ENCODE assay signal across 22 mouse cellular contexts in the genomic region with DNA sequence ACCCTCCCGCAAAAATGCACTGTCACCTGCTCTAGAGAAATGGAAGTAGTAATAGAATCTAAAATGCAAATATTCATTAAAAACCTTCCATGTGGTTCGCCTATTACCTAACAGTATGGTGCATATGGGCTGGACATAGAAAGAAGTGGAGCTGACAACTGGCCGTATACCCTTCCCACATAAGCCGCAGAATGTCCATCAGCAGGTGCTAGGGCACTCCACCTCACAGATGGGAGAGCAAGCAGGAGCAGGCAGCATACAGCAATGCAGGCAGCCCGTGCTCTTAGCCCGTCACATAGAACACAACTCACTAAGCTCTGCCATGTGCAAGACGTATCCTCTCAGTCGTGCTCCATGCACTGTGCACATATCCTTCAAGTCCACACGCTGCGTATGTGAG. TPM values are rescaled to one million over a fixed set of nuclear protein-coding genes. Genes with fewer than 3 reads are reported as not detected.
A peak's percentile ranks its signal among the peaks of the same experiment; 100 is the strongest.
DNase-seq lines count a peak whose midpoint lies in the region; ATAC-seq and TF ChIP-seq lines count a peak whose summit lies in the region.
"Had no signal": no experiment of that assay in that cellular context is flagged by ENCODE, and none has a peak within 500 bp of the region (broad histone marks: within the 10 kb centered on the region; RNA-seq: fewer than 3 reads in every experiment).

No protein-coding gene starts in this region.

- no peak overlapping the region for H3K4me2 ChIP-seq in liver, embryonic 13.5 days
- H3K4me2 ChIP-seq in liver, embryonic 11.5 days = no peak overlapping the region
- peak overlapping the region; percentile 3 for H3K4me2 ChIP-seq in myocyte (ENCODE audit: low read depth)

- TF ChIP-seq POLR2A in myocyte (IDR thresholded peaks at IDR 0.05; ENCODE audit: insufficient read length, low read depth) = no peak

- no peak for DNase-seq in layer of hippocampus, adult 2 months (ENCODE audit: low spot score in 2 of 2)
- no peak for DNase-seq in layer of hippocampus, postnatal 36 days
- no peak for DNase-seq in liver, embryonic 13.5 days
- no peak for DNase-seq in liver, embryonic 11.5 days (ENCODE audit: low spot score)
- DNase-seq in c-Kit-positive CD71-positive TER-119-positive erythroid progenitor cells, embryonic 14.5 days (ENCODE audit: low spot score) = no peak
- DNase-seq: adrenal gland, adult 2 months; adrenal gland, adult 8-10 months; adrenal gland, postnatal 10 days; adrenal gland, postnatal 14 days; adrenal gland, postnatal 25 days; adrenal gland, postnatal 36 days; B cell, adult 2 months; cerebellum, adult 11 months; cerebellum, adult 11-12 months; cerebellum, adult 18-20 months had no signal

- H3K9ac ChIP-seq in liver, embryonic 13.5 days = no peak overlapping the region
- H3K9ac ChIP-seq in liver, embryonic 11.5 days (ENCODE audit: low read depth, low read length) = no peak overlapping the region

- H3K79me2 ChIP-seq in myocyte (ENCODE audit: control insufficient read depth, insufficient read depth) = no peaks in the 10 kb centered on the region

- H3K4me1 ChIP-seq in liver, embryonic 13.5 days (replicated peaks) = peaks cover 16% of the 10 kb centered on the region
- H3K4me1 ChIP-seq in liver, embryonic 11.5 days (replicated peaks; ENCODE audit: control insufficient read depth, insufficient read depth, low read length) = peaks cover 3% of the 10 kb centered on the region; the same call in 1 of the 2 replicates
- H3K4me1 ChIP-seq in megakaryocyte, embryonic 14.5 days = peaks cover 42% of the 10 kb centered on the region

- WGBS in liver, embryonic 13.5 days (ENCODE audit: insufficient replicate concordance) = 83% methylated on average over 10 of the region's 10 CpGs
- WGBS in liver, embryonic 11.5 days = 83% methylated on average over 10 of the region's 10 CpGs

- 0 out of 2 replicates have a peak, but pooled peaks have one; percentile 27 for ATAC-seq in liver, embryonic 13.5 days (ENCODE audit: low read depth)
- ATAC-seq in liver, embryonic 11.5 days (replicated peaks; ENCODE audit: low FRiP score) = no peak
- ATAC-seq in megakaryocyte, adult 5-6 weeks (ENCODE audit: poor library complexity, severe bottlenecking) = no peak
- ATAC-seq: activated CD4-positive, CD25-positive, alpha-beta regulatory T cell, adult 4 months; CD4-positive, CD25-positive, alpha-beta regulatory T cell, adult 4 months; Patski had no signal

- TF ChIP-seq CTCF in layer of hippocampus, adult 2 months (conservative IDR thresholded peaks at IDR 0.05) = no peak

- no peaks in the 10 kb centered on the region for H3K9me3 ChIP-seq in liver, embryonic 13.5 days (replicated peaks)
- H3K9me3 ChIP-seq in liver, embryonic 11.5 days (ENCODE audit: control insufficient read depth, low read length) = no peaks in the 10 kb centered on the region
- H3K9me3 ChIP-seq in megakaryocyte, embryonic 14.5 days = no peaks in the 10 kb centered on the region

- H3K36me3 ChIP-seq in liver, embryonic 13.5 days = peaks cover 9% of the 10 kb centered on the region; the same call in 1 of the 2 replicates
- 0 out of 2 replicates have a peak, but pooled peaks cover 2% of the 10 kb centered on the region for H3K36me3 ChIP-seq in liver, embryonic 11.5 days (ENCODE audit: control insufficient read depth, insufficient read depth, low read length)
- peaks cover 70% of the 10 kb centered on the region for H3K36me3 ChIP-seq in megakaryocyte, embryonic 14.5 days (replicated peaks; ENCODE audit: low read length)
- no peaks in the 10 kb centered on the region for H3K36me3 ChIP-seq in myocyte (ENCODE audit: control insufficient read depth, insufficient read depth)

- H3K4me3 ChIP-seq in layer of hippocampus, adult 2 months = no peak overlapping the region
- H3K4me3 ChIP-seq in liver, embryonic 13.5 days (replicated peaks) = no peak overlapping the region
- H3K4me3 ChIP-seq in liver, embryonic 11.5 days (ENCODE audit: low read depth, low read length) = no peak overlapping the region
- H3K4me3 ChIP-seq in megakaryocyte, embryonic 14.5 days (replicated peaks) = peak overlapping the region; percentile 68
- no peak overlapping the region for H3K4me3 ChIP-seq in myocyte

- H3K27ac ChIP-seq in layer of hippocampus, adult 2 months = 0 out of 2 replicates have a peak overlapping the region, but pooled peaks have one; percentile 23
- H3K27ac ChIP-seq in liver, embryonic 13.5 days = no peak overlapping the region
- no peak overlapping the region for H3K27ac ChIP-seq in liver, embryonic 11.5 days (ENCODE audit: low read depth, low read length)

- no peaks in the 10 kb centered on the region for H3K27me3 ChIP-seq in liver, embryonic 13.5 days
- H3K27me3 ChIP-seq in liver, embryonic 11.5 days (replicated peaks; ENCODE audit: control insufficient read depth, insufficient read depth, low read length) = no peaks in the 10 kb centered on the region
- no peaks in the 10 kb centered on the region for H3K27me3 ChIP-seq in megakaryocyte, embryonic 14.5 days (replicated peaks)
- H3K27me3 ChIP-seq in myocyte (ENCODE audit: control insufficient read depth, insufficient read depth, insufficient read length) = no peaks in the 10 kb centered on the region
- H3K27me3 ChIP-seq: CH12.LX, Patski had no signal

- no peak overlapping the region for H3ac ChIP-seq in myocyte (ENCODE audit: control insufficient read depth, insufficient read length)

TF ChIP-seq in myocyte, 11 proteins besides CTCF, POLR2A, EP300 and RAD21:
- TF ChIP-seq MYOD1 (IDR thresholded peaks at IDR 0.05; ENCODE audit: control insufficient read depth in 1 of 3, insufficient read length in 2 of 3, low read depth in 2 of 3) = peak in 1 of 3 experiments; percentile 70
- TF ChIP-seq CEBPB (IDR thresholded peaks at IDR 0.05; ENCODE audit: insufficient read depth, poor library complexity, severe bottlenecking) = no peak
- TF ChIP-seq POLR2AphosphoS2 (IDR thresholded peaks at IDR 0.05; ENCODE audit: insufficient read length, low read depth) = peak; percentile 26
- TF ChIP-seq USF1 (IDR thresholded peaks at IDR 0.05; ENCODE audit: low read depth) = no peak
- TF ChIP-seq E2F4 (IDR thresholded peaks at IDR 0.05; ENCODE audit: insufficient read depth) = no peak
- TF ChIP-seq SRF (IDR thresholded peaks at IDR 0.05; ENCODE audit: control insufficient read depth, insufficient read length, low read depth) = no peak
- no peak for TF ChIP-seq REST (IDR thresholded peaks at IDR 0.05; ENCODE audit: insufficient read depth, insufficient read length)
- peak in 2 of 3 experiments; percentile 60 to 63 for TF ChIP-seq MYOG (IDR thresholded peaks at IDR 0.05; ENCODE audit: control insufficient read depth in 1 of 3, insufficient read depth in 1 of 3, insufficient read length in 2 of 3, low read depth in 2 of 3)
- no peak for TF ChIP-seq TCF3 (IDR thresholded peaks at IDR 0.05; ENCODE audit: insufficient read length, low read depth)
- TF ChIP-seq TCF12 (IDR thresholded peaks at IDR 0.05; ENCODE audit: insufficient read depth, poor library complexity, severe bottlenecking) = no peak

RNA-seq across cellular contexts. Expression of gene Zfyve21, which starts 32.8 kb away (rescaled TPM):
- total RNA-seq in layer of hippocampus, adult 2 months (2021) = 10 to 100 TPM; 20.0 to 20.6 TPM
- total RNA-seq in layer of hippocampus, postnatal 36 days (2021) = 10 to 100 TPM; 20.8 to 25.4 TPM
- 53.3 and 54.7 TPM in 2 replicates for polyA plus RNA-seq in liver, embryonic 13.5 days (2015; fragmentation: Nextera tagmentation; extraction: Ambion mirVana)
- 95.5 and 95.6 TPM in 2 replicates for polyA plus RNA-seq in liver, embryonic 11.5 days (2014; fragmentation: Nextera tagmentation; extraction: Ambion mirVana)
- polyA plus RNA-seq in megakaryocyte, embryonic 14.5 days (2012; ENCODE audit: insufficient read depth, low replicate concordance) = 15.3 and 16.7 TPM in 2 replicates
- total RNA-seq in megakaryocyte, adult 5-6 weeks (2015) = 10.5 and 14.8 TPM in 2 replicates
- 7.4 and 11.0 TPM in 2 replicates for total RNA-seq in megakaryocyte, adult 5-6 weeks (2017)
- polyA plus RNA-seq in myocyte (2012; fragmentation: generic; extraction: Trizol) = 77.7 TPM

RNA-seq across cellular contexts. Expression of gene Xrcc3, which starts 33.1 kb away (rescaled TPM):
- total RNA-seq in layer of hippocampus, adult 2 months (2021) = 1 to 10 TPM; 3.2 to 4.2 TPM
- 1 to 10 TPM; 3.4 to 4.5 TPM for total RNA-seq in layer of hippocampus, postnatal 36 days (2021)
- polyA plus RNA-seq in liver, embryonic 13.5 days (2015; fragmentation: Nextera tagmentation; extraction: Ambion mirVana) = 3.9 and 5.1 TPM in 2 replicates
- polyA plus RNA-seq in liver, embryonic 11.5 days (2014; fragmentation: Nextera tagmentation; extraction: Ambion mirVana) = 20.0 and 20.9 TPM in 2 replicates
- polyA plus RNA-seq in megakaryocyte, embryonic 14.5 days (2012; ENCODE audit: insufficient read depth, low replicate concordance) = 2.2 and 3.2 TPM in 2 replicates
- 3.7 and 4.6 TPM in 2 replicates for total RNA-seq in megakaryocyte, adult 5-6 weeks (2015)
- 3.2 and 3.3 TPM in 2 replicates for total RNA-seq in megakaryocyte, adult 5-6 weeks (2017)
- polyA plus RNA-seq in myocyte (2012; fragmentation: generic; extraction: Trizol) = 4.9 TPM
